Mouse (Mus musculus) CH12.LX (cell line): Measurements from ENCODE around the gene Mpig6b. TPM values are rescaled to one million over a fixed set of nuclear protein-coding genes. Genes with fewer than 3 reads are reported as not detected.
A peak's percentile ranks its signal among the peaks of the same experiment; 100 is the strongest.

ENCODE experiments used
- DNase-seq: peaks from one replicate; pipeline ENCODE4 v3.0.0-alpha.2; 2013; ENCODE audit errors: extremely low read depth
- H3K27ac ChIP-seq: 2 replicates; pipeline ENCODE4 v1.5.1; 2012; ENCODE audit warnings: low read depth, mild to moderate bottlenecking, control low read depth, moderate library complexity; ENCODE audit not compliant: insufficient read depth
- H3K27me3 ChIP-seq: replicated peaks from 2 replicates; pipeline ENCODE3; 2012; ENCODE audit warnings: inconsistent platforms
- H3K36me3 ChIP-seq, 2 experiments: replicated peaks in 1 of 2; 2 replicates each; pipeline versions ENCODE3 to v1.6.1; 2012; ENCODE audit warnings: inconsistent platforms in 1 of 2, low read length in 1 of 2, mild to moderate bottlenecking in 1 of 2, mixed read lengths in 1 of 2, moderate library complexity in 1 of 2; ENCODE audit not compliant: control insufficient read depth in 1 of 2, insufficient read depth in 1 of 2
- H3K4me1 ChIP-seq, 2 experiments: 2 replicates each; pipeline ENCODE4 v1.6.1; 2012; ENCODE audit warnings: inconsistent platforms in 1 of 2, moderate library complexity in 1 of 2; ENCODE audit not compliant: insufficient read depth in 2 of 2, control insufficient read depth in 1 of 2
- H3K4me2 ChIP-seq: 2 replicates; pipeline ENCODE4 v1.6.1; 2012; ENCODE audit warnings: low read depth, mild to moderate bottlenecking, control low read depth; ENCODE audit not compliant: poor library complexity, insufficient read depth, severe bottlenecking
- H3K4me3 ChIP-seq, 3 experiments: fragments of 150-350 bp in 1 of 3; sonication (generic) in 1 of 3; replicated peaks in 1 of 3; 2 replicates each; pipeline versions ENCODE3 to v1.5.1; 2011 to 2012; ENCODE audit warnings: low read depth in 2 of 3, low read length in 2 of 3, mild to moderate bottlenecking in 2 of 3, moderate library complexity in 2 of 3, control low read depth in 1 of 3, improper control_type of control experiment in 1 of 3, inconsistent platforms in 1 of 3, mixed read lengths in 1 of 3; ENCODE audit not compliant: poor library complexity in 1 of 3
- H3K79me2 ChIP-seq: replicated peaks from 2 replicates; pipeline ENCODE4 v1.6.1; 2012; ENCODE audit warnings: mild to moderate bottlenecking, moderate library complexity; ENCODE audit not compliant: control insufficient read depth, poor library complexity, insufficient read depth, severe bottlenecking; ENCODE audit errors: extremely low read depth
- H3K9ac ChIP-seq: 2 replicates; pipeline ENCODE4 v1.6.1; 2012; ENCODE audit warnings: low read depth, mild to moderate bottlenecking, control low read depth, moderate library complexity; ENCODE audit not compliant: insufficient read depth
- H3K9me3 ChIP-seq: replicated peaks from 2 replicates; pipeline ENCODE3; 2012; ENCODE audit warnings: low read length, inconsistent platforms, mixed read lengths
- CHD1 ChIP-seq: IDR thresholded peaks from 2 replicates; pipeline ENCODE4 v1.6.1; 2012; ENCODE audit warnings: low read depth, low read length, improper control_type of control experiment, inconsistent platforms
- CTCF ChIP-seq, 2 experiments: IDR thresholded peaks in 1 of 2; conservative IDR thresholded peaks in 1 of 2; 2 replicates each; pipeline ENCODE4 v1.5.1; 2011 to 2012; ENCODE audit warnings: low read depth in 2 of 2, low read length in 2 of 2, improper control_type of control experiment in 1 of 2, inconsistent platforms in 1 of 2, mild to moderate bottlenecking in 1 of 2, moderate library complexity in 1 of 2
- EP300 ChIP-seq: IDR thresholded peaks from 2 replicates; pipeline ENCODE4 v1.6.1; 2011; ENCODE audit warnings: low read length, improper control_type of control experiment
- JUND ChIP-seq: conservative IDR thresholded peaks from 2 replicates; pipeline ENCODE4 v1.6.1; 2011; ENCODE audit warnings: low read depth, low read length, improper control_type of control experiment
- KAT2A ChIP-seq: IDR thresholded peaks from 2 replicates; pipeline ENCODE4 v1.6.1; 2012; ENCODE audit warnings: low read length, improper control_type of control experiment, inconsistent platforms; ENCODE audit not compliant: insufficient replicate concordance
- MEF2A ChIP-seq: IDR thresholded peaks from 2 replicates; pipeline ENCODE4 v1.6.1; 2014; ENCODE audit warnings: low read depth, mild to moderate bottlenecking, inconsistent platforms, low read length, improper control_type of control experiment, borderline replicate concordance
- MXI1 ChIP-seq: IDR thresholded peaks from 2 replicates; pipeline ENCODE4 v1.6.1; 2011; ENCODE audit warnings: mild to moderate bottlenecking, low read depth, low read length, improper control_type of control experiment
- NELFE ChIP-seq: IDR thresholded peaks from 2 replicates; pipeline ENCODE4 v1.6.1; 2011; ENCODE audit warnings: low read depth, low read length, improper control_type of control experiment
- NRF1 ChIP-seq: IDR thresholded peaks from 2 replicates; pipeline ENCODE4 v1.6.1; 2014; ENCODE audit warnings: low read depth, mild to moderate bottlenecking, inconsistent platforms, low read length, improper control_type of control experiment, moderate library complexity
- PAX5 ChIP-seq: IDR thresholded peaks from 2 replicates; pipeline ENCODE4 v1.6.1; 2012; ENCODE audit warnings: low read length, inconsistent platforms, mixed read lengths
- POLR2A ChIP-seq: IDR thresholded peaks from 2 replicates; pipeline ENCODE4 v1.6.1; 2011; ENCODE audit warnings: low read depth, mild to moderate bottlenecking, improper control_type of control experiment, low read length
- RAD21 ChIP-seq: IDR thresholded peaks from 2 replicates; pipeline ENCODE4 v1.6.1; 2011; ENCODE audit warnings: low read depth, mild to moderate bottlenecking, low read length, improper control_type of control experiment, moderate library complexity
- SMC3 ChIP-seq: IDR thresholded peaks from 2 replicates; pipeline ENCODE4 v1.6.1; 2011; ENCODE audit warnings: low read depth, low read length, improper control_type of control experiment
- TBP ChIP-seq: conservative IDR thresholded peaks from 2 replicates; pipeline ENCODE4 v1.6.1; 2011; ENCODE audit warnings: low read depth, low read length, improper control_type of control experiment
- UBTF ChIP-seq: IDR thresholded peaks from 2 replicates; pipeline ENCODE4 v1.6.1; 2012; ENCODE audit warnings: low read depth, mild to moderate bottlenecking, inconsistent platforms, low read length, improper control_type of control experiment, moderate library complexity
- USF1 ChIP-seq: IDR thresholded peaks from 2 replicates; pipeline ENCODE4 v1.6.1; 2014; ENCODE audit warnings: low read depth, mild to moderate bottlenecking, inconsistent platforms, low read length, improper control_type of control experiment
- USF2 ChIP-seq: conservative IDR thresholded peaks from 2 replicates; pipeline ENCODE4 v1.6.1; 2011; ENCODE audit warnings: low read depth, low read length, improper control_type of control experiment
- ZKSCAN1 ChIP-seq: IDR thresholded peaks from 2 replicates; pipeline ENCODE4 v1.6.1; 2012; ENCODE audit warnings: low read depth, inconsistent platforms, low read length, improper control_type of control experiment, borderline replicate concordance
- dilution Hi-C: fragments of 300-500 bp; cut with MboI; formaldehyde crosslinking; loops from 2 replicates; pipeline ENCODE4 v1.14.3; 2020; ENCODE audit warnings: low sequenced_read_pairs; ENCODE audit not compliant: extremely low pct_unique_long_range_greater_than_20kb, extremely low pct_ligation_motif_present
- in situ Hi-C: fragments of 300-500 bp; cut with MboI; formaldehyde crosslinking; loops from 3 replicates; pipeline ENCODE4 v1.14.3; 2019; ENCODE audit warnings: low sequenced_read_pairs, low pct_ligation_motif_present, low pct_unique_long_range_greater_than_20kb, mixed read lengths
- polyA plus RNA-seq: library from polyadenylated mRNA; unstranded; fragments of >175 nt; gene quantifications from 2 replicates; pipeline ENCODE4 v1.2.1, GENCODE M21; 2012; ENCODE audit warnings: low read depth; ENCODE audit not compliant: insufficient read length
- total RNA-seq, 2 experiments: library from RNA; depleted of rRNA; stranded (reverse); fragments of 300-350 nt in 1 of 2; fragments of >200 nt in 1 of 2; gene quantifications; 2 replicates each; pipeline ENCODE4 v1.2.3; 2012 to 2014

Mpig6b gene
- total and polyA plus RNA-seq, 3 experiments: 0.10 TPM; not detected in 2

DNA sequence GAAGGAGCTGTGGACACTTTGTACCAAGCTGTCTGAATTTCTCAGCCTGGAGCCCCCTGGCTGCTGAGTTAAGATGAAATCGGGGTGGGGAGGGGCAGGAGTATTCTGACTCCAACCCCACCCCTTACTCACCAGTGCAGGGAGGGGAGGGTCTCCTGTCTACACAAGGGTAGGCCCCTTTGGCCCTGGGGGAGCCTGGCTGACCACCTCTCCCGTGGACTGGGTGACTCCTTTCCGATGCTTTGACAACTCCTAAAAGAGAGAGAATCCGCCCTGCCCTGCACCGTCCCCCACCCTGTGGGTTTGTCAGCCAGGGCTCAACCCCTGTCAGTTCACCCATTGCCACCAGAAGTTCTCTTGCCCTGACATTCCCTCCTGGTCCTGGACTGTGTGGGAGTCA, 39.8 kb downstream of the Mpig6b start:
- H3K4me1 ChIP-seq: peaks cover 14 to 65% of the 10 kb centered on the region in 2 experiments
- H3K9me3 ChIP-seq: no peaks in the 10 kb centered on the region
- H3K79me2 ChIP-seq: no peaks in the 10 kb centered on the region; the same call in none of the 2 replicates
- peak overlapping the region; percentile 16; the same call in 1 of the 2 replicates for H3K4me2 ChIP-seq
- in situ Hi-C loops: loop anchor here (10.0 kb wide), 1 partner anchor 89 kb away; the partner anchor contains the start of gene Ly6g5b
- TF ChIP-seq USF1 (no peak), UBTF (no peak), PAX5 (no peak), MEF2A (no peak), SMC3 (no peak), EP300 (no peak), TBP (no peak), NELFE (no peak), NRF1 (no peak), ZKSCAN1 (no peak), USF2 (no peak), KAT2A (no peak), RAD21 (no peak), JUND (no peak), CHD1 (no peak), CTCF (conservative IDR thresholded peaks at IDR 0.05 in 1 of 2, IDR thresholded peaks at IDR 0.05 in 1 of 2; ENCODE audit: low read depth in 2 of 2, low read length in 2 of 2) (no peak)
- dilution Hi-C loops: no loop called here
- peak overlapping the region; percentile 35 to 58 (median 47) for H3K4me3 ChIP-seq
- H3K27ac ChIP-seq: no peak overlapping the region
- peaks cover 4 to 59% of the 10 kb centered on the region in 2 experiments for H3K36me3 ChIP-seq
- no peak for DNase-seq
- H3K9ac ChIP-seq: peak overlapping the region; percentile 20; the same call in 1 of the 2 replicates
- H3K27me3 ChIP-seq: no peaks in the 10 kb centered on the region

DNA sequence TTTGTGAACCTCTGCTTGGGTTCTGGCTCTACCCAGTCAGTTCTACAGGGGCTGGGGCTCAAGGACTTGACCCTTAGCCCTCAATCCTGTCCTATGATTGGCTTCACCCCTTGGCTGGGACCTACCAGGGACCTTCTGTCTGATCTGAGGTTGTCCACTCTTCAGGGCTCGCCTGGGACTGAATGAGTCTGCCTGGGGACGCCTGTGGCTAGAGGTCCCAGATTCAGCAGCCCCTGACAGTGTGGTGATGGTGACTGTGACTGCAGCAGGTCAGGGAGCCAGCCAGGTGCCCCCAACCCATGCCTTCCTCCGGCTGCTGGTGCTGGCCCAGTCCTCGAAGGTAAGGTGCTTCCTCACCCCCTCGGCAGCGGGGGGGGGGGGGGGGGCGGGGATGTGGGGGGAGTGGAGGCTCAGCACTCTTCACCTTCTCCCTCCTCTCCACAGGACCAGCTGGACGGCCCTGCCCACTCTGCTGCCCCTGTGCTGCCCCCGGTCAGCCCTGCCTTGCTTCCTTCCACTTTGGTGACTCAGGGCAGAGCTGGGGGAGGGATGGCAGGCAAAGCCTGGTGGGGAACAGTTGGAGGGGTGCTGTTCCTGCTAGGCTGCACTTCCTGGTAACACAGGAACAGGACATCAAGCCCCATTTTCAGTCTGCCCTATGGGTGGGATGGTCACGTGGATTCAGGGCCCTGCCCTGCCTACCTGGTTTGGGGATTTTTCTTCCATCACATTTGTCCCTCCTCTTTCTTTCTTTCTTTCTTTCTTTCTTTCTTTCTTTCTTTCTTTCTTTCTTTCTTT, 41.1 kb downstream of the Mpig6b start:
- Histone ChIP-seq H3K27me3 (no peaks in the 10 kb centered on the region), H3K79me2 (no peaks in the 10 kb centered on the region; the same call in none of the 2 replicates), H3K4me2 (no peak overlapping the region), H3K27ac (no peak overlapping the region), H3K36me3 (peaks cover 4 to 48% of the 10 kb centered on the region in 2 experiments), H3K4me1 (peaks cover 14 to 62% of the 10 kb centered on the region in 2 experiments), H3K9ac (no peak overlapping the region), H3K9me3 (no peaks in the 10 kb centered on the region), H3K4me3 (no peak overlapping the region)
- peak; percentile 12; the same call in 1 of the 2 replicates for TF ChIP-seq POLR2A
- no peak for TF ChIP-seq MXI1
- no peak for DNase-seq
- in situ Hi-C loops (loop anchor here (5.0 to 10.0 kb wide), 2 partner anchors 42 to 90 kb away; partner anchors contain the start of genes Ly6g5b, Ly6g6c and Mpig6b), dilution Hi-C loops (no loop called here)
